In the genomic region with DNA sequence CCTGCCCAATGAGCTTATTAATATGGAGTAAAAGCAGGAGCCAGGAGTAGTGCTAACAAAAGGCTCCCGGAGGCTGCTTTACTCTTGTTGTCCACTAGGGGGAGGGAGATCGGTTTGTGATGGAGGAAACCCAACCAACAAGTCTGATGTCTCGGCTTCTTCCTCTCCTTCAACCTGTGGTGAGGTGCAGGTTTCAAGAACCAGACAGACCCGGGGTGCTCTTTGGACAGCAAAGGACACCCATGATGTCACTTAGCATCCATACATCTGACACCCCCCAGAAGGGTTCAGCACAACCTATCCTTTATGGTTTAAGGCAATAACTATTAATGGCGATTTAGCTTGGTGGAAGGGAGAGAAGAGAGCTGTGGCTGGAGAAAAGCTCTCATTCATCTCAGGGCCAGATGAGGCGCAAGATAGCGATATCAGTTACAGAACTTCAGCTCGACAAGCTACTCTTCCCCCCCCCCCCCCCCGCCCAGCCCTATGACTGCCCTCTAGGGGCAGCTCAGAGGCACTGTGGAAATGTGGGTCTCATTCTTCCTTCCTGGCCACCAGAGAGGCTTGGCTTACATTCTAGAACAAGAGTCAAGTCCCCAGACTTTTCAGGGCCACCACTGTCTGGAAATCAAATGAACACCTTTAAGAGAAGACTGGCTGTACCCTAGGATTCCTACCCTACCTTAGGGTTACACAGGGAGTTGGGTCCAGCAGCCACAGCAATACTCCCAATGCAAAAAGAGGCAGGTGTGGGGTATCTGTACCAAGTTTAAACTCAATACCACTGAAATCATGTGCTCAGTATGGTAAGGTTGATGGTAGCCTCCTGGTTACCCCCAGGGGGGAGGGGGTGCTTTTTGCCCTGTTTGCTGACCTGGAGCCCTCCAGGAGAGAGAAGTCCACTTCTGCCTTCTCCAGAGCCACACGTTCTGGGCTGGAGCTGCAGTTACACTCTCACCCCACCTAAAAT, we compare ENCODE assay signal across 8 mouse cellular contexts. TPM values are rescaled to one million over a fixed set of nuclear protein-coding genes. Genes with fewer than 3 reads are reported as not detected.
A peak's percentile ranks its signal among the peaks of the same experiment; 100 is the strongest.
DNase-seq lines count a peak whose midpoint lies in the region; ATAC-seq and TF ChIP-seq lines count a peak whose summit lies in the region.

No protein-coding gene starts in this region.

- H3K4me3 ChIP-seq in forebrain, embryonic 14.5 days (ENCODE audit: low read depth, low read length) = no peak overlapping the region
- H3K4me3 ChIP-seq in lung, embryonic 15.5 days = no peak overlapping the region
- no peak overlapping the region for H3K4me3 ChIP-seq in olfactory bulb, adult 2 months (ENCODE audit: insufficient read depth, low read depth, low read length)

- ATAC-seq in forebrain, embryonic 14.5 days = peak; percentile 69
- peak; percentile 72 for ATAC-seq in inflammation-experienced regulatory T-cells, adult 6 months
- ATAC-seq in lung, embryonic 15.5 days (ENCODE audit: borderline replicate concordance, extremely low read depth, low FRiP score, low TSS enrichment) = no peak

- TF ChIP-seq CTCF in olfactory bulb, adult 2 months (IDR thresholded peaks at IDR 0.05; ENCODE audit: insufficient read depth, low read depth, low read length) = 0 out of 2 replicates have a peak, but pooled peaks have one; percentile 23

- peak; percentile 54 for DNase-seq in right cerebral cortex, postnatal 25 days
- DNase-seq in right cerebral cortex, postnatal 36 days (ENCODE audit: low spot score in 2 of 2) = no peak
- peak; percentile 58 for DNase-seq in adrenal gland, postnatal 10 days
- DNase-seq in forebrain, embryonic 14.5 days (ENCODE audit: low spot score) = peak; percentile 90
- no peak for DNase-seq in layer of hippocampus, adult 9-11 months

- H3K27ac ChIP-seq in forebrain, embryonic 14.5 days (ENCODE audit: low read depth, low read length) = no peak overlapping the region
- H3K27ac ChIP-seq in lung, embryonic 15.5 days = no peak overlapping the region
- H3K27ac ChIP-seq in olfactory bulb, adult 2 months (ENCODE audit: insufficient read depth, low read depth, low read length) = no peak overlapping the region

- H3K4me2 ChIP-seq in forebrain, embryonic 14.5 days (ENCODE audit: low read length) = peak overlapping the region; percentile 20; the same call in 1 of the 2 replicates
- peak overlapping the region; percentile 18; the same call in 1 of the 2 replicates for H3K4me2 ChIP-seq in lung, embryonic 15.5 days

- H3K4me1 ChIP-seq in forebrain, embryonic 14.5 days (ENCODE audit: control insufficient read depth, insufficient read depth, low read length) = peaks cover 13% of the 10 kb centered on the region
- H3K4me1 ChIP-seq in lung, embryonic 15.5 days = peaks cover 32% of the 10 kb centered on the region
- no peaks in the 10 kb centered on the region for H3K4me1 ChIP-seq in olfactory bulb, adult 2 months (ENCODE audit: control insufficient read depth, insufficient read depth, low read length)

- no peak for TF ChIP-seq POLR2A in olfactory bulb, adult 2 months (IDR thresholded peaks at IDR 0.05; ENCODE audit: insufficient read depth, low read depth, low read length)

- H3K9ac ChIP-seq in forebrain, embryonic 14.5 days (ENCODE audit: low read length) = no peak overlapping the region
- H3K9ac ChIP-seq in lung, embryonic 15.5 days = no peak overlapping the region

- no peaks in the 10 kb centered on the region for H3K27me3 ChIP-seq in forebrain, embryonic 14.5 days (replicated peaks; ENCODE audit: control insufficient read depth, insufficient read depth, low read length)
- no peaks in the 10 kb centered on the region for H3K27me3 ChIP-seq in lung, embryonic 15.5 days

- H3K36me3 ChIP-seq in forebrain, embryonic 14.5 days (ENCODE audit: control insufficient read depth, insufficient read depth, low read length) = peaks cover 87% of the 10 kb centered on the region
- peaks cover 44% of the 10 kb centered on the region for H3K36me3 ChIP-seq in lung, embryonic 15.5 days

- 19% methylated on average over 9 of the region's 10 CpGs for WGBS in forebrain, embryonic 14.5 days
- WGBS in lung, embryonic 15.5 days = 19% methylated on average over 10 of the region's 10 CpGs
- 25% methylated on average over 9 of the region's 10 CpGs for WGBS in olfactory bulb, adult 2 months

- H3K9me3 ChIP-seq in forebrain, embryonic 14.5 days (replicated peaks; ENCODE audit: control insufficient read depth, low read length) = no peaks in the 10 kb centered on the region
- H3K9me3 ChIP-seq in lung, embryonic 15.5 days = no peaks in the 10 kb centered on the region

RNA-seq across cellular contexts. Expression of gene Ccnd2, which starts 9.6 kb away (rescaled TPM):
- total RNA-seq in adrenal gland, postnatal 10 days (2021) = 100 to 1,000 TPM; 177 to 178 TPM
- 1,278 and 1,343 TPM in 2 replicates for polyA plus RNA-seq in forebrain, embryonic 14.5 days (2014; fragmentation: Nextera tagmentation; extraction: Ambion mirVana)
- 100 to 1,000 TPM; 622 to 765 (median 747) TPM for polyA plus RNA-seq in inflammation-experienced regulatory T-cells, adult 6 months (2017; shearing (Covaris generic))
- 599 and 663 TPM in 2 replicates for polyA plus RNA-seq in lung, embryonic 15.5 days (2015; fragmentation: Nextera tagmentation; extraction: Ambion mirVana)
- 47.9 TPM in 1 of 2 replicates, not detected in the other for polyA plus RNA-seq in olfactory bulb, adult 2 months (2012; ENCODE audit: insufficient read depth, insufficient read length, low replicate concordance, missing spikeins)

RNA-seq across cellular contexts. Expression of gene Tigar, which starts 33.1 kb away (rescaled TPM):
- 10 to 100 TPM; 12.5 to 16.2 TPM for total RNA-seq in adrenal gland, postnatal 10 days (2021)
- polyA plus RNA-seq in forebrain, embryonic 14.5 days (2014; fragmentation: Nextera tagmentation; extraction: Ambion mirVana) = 7.4 and 8.1 TPM in 2 replicates
- 10 to 100 TPM in 1 of 3 experiments, 1 to 10 TPM in 2; 7.5 to 10.6 (median 8.8) TPM for polyA plus RNA-seq in inflammation-experienced regulatory T-cells, adult 6 months (2017; shearing (Covaris generic))
- 3.2 and 3.7 TPM in 2 replicates for polyA plus RNA-seq in lung, embryonic 15.5 days (2015; fragmentation: Nextera tagmentation; extraction: Ambion mirVana)
- polyA plus RNA-seq in olfactory bulb, adult 2 months (2012; ENCODE audit: insufficient read depth, insufficient read length, low replicate concordance, missing spikeins) = not detected in 2 replicates

Comparison
In these comparisons a context has a peak if more than half of its experiments do, and no peak if none do; other contexts are left out.
1. DNase-seq: peak in right cerebral cortex, postnatal 25 days (single experiment), adrenal gland, postnatal 10 days (single experiment) and forebrain, embryonic 14.5 days (single experiment); none in right cerebral cortex, postnatal 36 days (0 of 2) and layer of hippocampus, adult 9-11 months (single experiment).
2. RNA of gene Ccnd2, which starts 9.6 kb away (polyA plus RNA-seq): 1,278 to 1,343 TPM in forebrain, embryonic 14.5 days, 622 to 765 TPM in inflammation-experienced regulatory T-cells, adult 6 months and 599 to 663 TPM in lung, embryonic 15.5 days; 47.9 TPM in olfactory bulb, adult 2 months; every median in the first group is over 10 times any median in the second.